Mouse (Mus musculus) embryonic facial prominence, embryonic 15.5 days (tissue): Measurements from ENCODE around the gene Dnajb4. TPM values are rescaled to one million over a fixed set of nuclear protein-coding genes. Genes with fewer than 3 reads are reported as not detected.
"Not testable (repeated sequence)": the region's sequence is repeated elsewhere in the genome, so short reads cannot be mapped to it uniquely, and the experiment has no call there.

ENCODE experiments used
- ATAC-seq: fragments of 200-750 bp; cut with Nextera tagmentation; 2 replicates; pipeline ENCODE4 v1.8.0; 2017; ENCODE audit warnings: low read depth, moderate TSS enrichment; ENCODE audit not compliant: insufficient number of reproducible peaks, low FRiP score, low TSS enrichment
- H3K27ac ChIP-seq: fragments of 300-500 bp; sonication (generic); replicated peaks from 2 replicates; pipeline ENCODE4 v1.5.1; 2015; ENCODE audit warnings: mild to moderate bottlenecking, inconsistent platforms
- H3K27me3 ChIP-seq: fragments of 300-500 bp; sonication (generic); 2 replicates; pipeline ENCODE4 v1.6.1; 2015; ENCODE audit warnings: inconsistent platforms
- H3K36me3 ChIP-seq: fragments of 300-500 bp; sonication (generic); 2 replicates; pipeline ENCODE4 v1.6.1; 2015; ENCODE audit warnings: mild to moderate bottlenecking, inconsistent platforms
- H3K4me1 ChIP-seq: fragments of 300-500 bp; sonication (generic); 2 replicates; pipeline ENCODE4 v1.6.1; 2015; ENCODE audit warnings: inconsistent platforms
- H3K4me2 ChIP-seq: fragments of 300-500 bp; sonication (generic); replicated peaks from 2 replicates; pipeline ENCODE4 v1.6.1; 2015; ENCODE audit warnings: mild to moderate bottlenecking, inconsistent platforms
- H3K4me3 ChIP-seq: fragments of 300-500 bp; sonication (generic); replicated peaks from 2 replicates; pipeline ENCODE4 v1.5.1; 2015; ENCODE audit warnings: mild to moderate bottlenecking, inconsistent platforms
- H3K9ac ChIP-seq: fragments of 300-500 bp; sonication (generic); 2 replicates; pipeline ENCODE4 v1.6.1; 2015; ENCODE audit warnings: inconsistent platforms
- H3K9me3 ChIP-seq: fragments of 300-500 bp; sonication (generic); replicated peaks from 2 replicates; pipeline ENCODE4 v1.6.1; 2016; ENCODE audit warnings: inconsistent platforms
- whole genome bisulfite sequencing: fragments of 180-500 bp; shearing (Covaris S2); methylation state at CpG from one replicate; pipeline ENCODE4 v1.1.7; 2015; 5-methylcytosine and 5-hydroxymethylcytosine counted together
- polyA plus RNA-seq: library from polyadenylated mRNA; unstranded; fragments of >200 nt; fragmentation: Nextera tagmentation; extraction: Ambion mirVana; gene quantifications from 2 replicates; pipeline ENCODE4 v1.2.1, GENCODE M21; 2015

Gene Dnajb4
- polyA plus RNA-seq, 1 experiment from 2014 or later: 34.2 TPM

DNA sequence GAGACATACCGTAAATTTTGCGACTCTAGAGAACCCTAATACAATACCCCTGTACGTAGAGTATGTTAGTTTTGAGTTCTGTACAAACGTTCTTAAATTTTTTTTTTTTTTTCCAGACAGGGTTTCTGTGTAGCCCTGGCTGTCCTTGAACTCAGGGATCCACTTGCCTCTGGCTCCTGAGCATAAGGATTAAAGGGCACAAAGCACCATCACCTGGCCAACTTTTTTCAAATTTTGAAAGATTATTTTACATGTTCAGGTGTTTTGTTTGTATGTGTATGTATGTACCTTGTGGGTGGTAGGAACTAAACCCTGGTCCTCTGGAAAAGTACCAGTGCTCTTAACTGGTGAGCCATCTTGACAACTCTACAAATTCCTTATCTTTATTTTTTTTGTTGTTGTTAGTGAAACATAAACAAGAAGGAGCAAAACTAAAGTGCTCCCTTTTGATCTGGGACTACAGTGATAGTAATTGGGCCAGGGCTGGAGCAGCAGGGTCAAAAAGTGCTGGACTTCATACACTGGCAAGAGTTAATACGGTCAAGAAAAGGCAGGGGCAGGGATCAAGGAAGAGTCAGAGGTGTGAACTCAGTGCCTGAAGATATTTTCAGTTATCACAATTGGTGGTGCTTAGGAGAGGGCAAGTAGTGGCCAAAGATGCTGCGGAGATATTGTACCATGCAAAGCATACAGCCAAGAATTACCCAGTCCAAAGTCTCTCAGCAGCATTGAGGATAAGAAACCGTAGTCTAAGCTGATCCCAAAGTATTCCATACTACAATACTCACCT is 1.8 kb downstream of the Dnajb4 start:
- H3K27ac ChIP-seq: no peak overlapping the region
- peaks cover 5% of the 10 kb centered on the region; the same call in 1 of the 2 replicates for H3K36me3 ChIP-seq
- no peak overlapping the region for H3K9ac ChIP-seq
- H3K4me1 ChIP-seq: peaks cover 26% of the 10 kb centered on the region
- no peak overlapping the region for H3K4me2 ChIP-seq
- WGBS: 91% methylated on average over 7 of the region's 7 CpGs
- H3K27me3 ChIP-seq: no peaks in the 10 kb centered on the region
- no peaks in the 10 kb centered on the region for H3K9me3 ChIP-seq
- ATAC-seq: no peak
- no peak overlapping the region for H3K4me3 ChIP-seq

DNA sequence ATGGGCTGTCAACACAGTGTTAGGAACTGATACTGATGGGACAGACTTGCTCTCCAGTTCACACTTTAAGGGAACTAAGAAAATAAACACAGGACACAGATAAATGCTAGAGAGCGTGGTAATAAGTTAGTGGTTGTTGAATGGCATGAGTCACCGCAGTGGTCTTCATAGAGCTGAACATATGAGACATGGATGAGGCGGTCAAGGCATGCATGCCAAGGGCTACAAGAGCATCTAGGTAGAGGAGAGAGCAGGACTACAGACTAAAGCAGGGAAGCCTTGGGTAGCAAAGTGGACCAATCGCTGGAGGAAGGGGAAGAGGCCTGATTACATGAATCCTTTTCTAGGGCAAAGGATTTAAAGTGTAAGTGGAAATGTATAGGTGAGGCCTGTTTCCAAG is 2.9 kb downstream of the Dnajb4 start:
- H3K27me3 ChIP-seq: no peaks in the 10 kb centered on the region
- H3K36me3 ChIP-seq: peaks cover 5% of the 10 kb centered on the region; the same call in 1 of the 2 replicates
- H3K9ac ChIP-seq: no peak overlapping the region
- H3K4me2 ChIP-seq: no peak overlapping the region
- ATAC-seq: no peak
- H3K27ac ChIP-seq: no peak overlapping the region
- WGBS: 98% methylated on average over 4 of the region's 4 CpGs
- no peaks in the 10 kb centered on the region for H3K9me3 ChIP-seq
- peaks cover 15% of the 10 kb centered on the region for H3K4me1 ChIP-seq
- H3K4me3 ChIP-seq: no peak overlapping the region

DNA sequence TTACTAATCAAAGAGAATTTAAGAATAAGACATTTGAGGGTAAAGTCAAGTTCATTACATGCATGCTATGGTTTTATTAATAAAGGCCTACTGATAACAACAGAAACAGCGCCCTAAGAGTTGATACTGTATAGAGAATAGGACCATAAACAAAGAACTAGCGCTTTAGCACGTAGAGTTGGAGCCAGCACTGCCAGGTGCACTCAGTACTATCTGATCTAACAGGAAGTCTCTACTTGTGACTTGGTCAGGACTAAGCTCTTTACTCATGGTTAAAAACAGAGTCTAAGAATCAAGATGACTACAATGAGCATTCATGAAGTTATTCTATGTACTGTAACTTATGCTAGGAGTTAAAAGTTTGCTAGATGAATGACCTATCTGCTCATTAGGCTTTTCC is 5.5 kb downstream of the Dnajb4 start:
- Histone ChIP-seq H3K9ac (no peak overlapping the region), H3K27me3 (no peaks in the 10 kb centered on the region), H3K4me2 (no peak overlapping the region), H3K36me3 (peaks cover 5% of the 10 kb centered on the region; the same call in 1 of the 2 replicates), H3K9me3 (no peaks in the 10 kb centered on the region), H3K27ac (no peak overlapping the region), H3K4me1 (peaks cover 8% of the 10 kb centered on the region), H3K4me3 (no peak overlapping the region)
- WGBS: 78% methylated on average over 3 of the region's 3 CpGs
- ATAC-seq: no peak

DNA sequence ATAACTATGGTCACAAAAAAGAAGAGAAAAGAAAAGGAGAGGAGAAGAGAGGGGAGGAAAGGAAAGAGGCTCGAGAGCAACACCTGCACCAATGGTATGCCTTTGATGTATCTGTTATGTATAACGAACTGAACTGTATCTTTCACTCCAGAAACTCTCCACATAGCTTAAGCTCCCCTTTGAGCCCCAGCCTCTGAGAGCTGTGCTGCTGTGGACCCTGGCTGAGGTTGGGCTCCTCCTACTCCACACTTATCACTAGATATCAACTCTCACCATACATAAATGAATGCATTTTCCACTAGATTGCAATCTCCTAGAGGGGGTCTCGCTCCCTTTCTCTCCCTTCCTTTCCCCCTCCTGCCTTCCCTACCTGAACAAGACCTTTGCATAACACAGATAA is 6.1 kb downstream of the Dnajb4 start:
- Histone ChIP-seq H3K36me3 (peaks cover 5% of the 10 kb centered on the region; the same call in 1 of the 2 replicates), H3K4me1 (peaks cover 5% of the 10 kb centered on the region), H3K9me3 (no peaks in the 10 kb centered on the region), H3K4me2 (no peak overlapping the region), H3K9ac (no peak overlapping the region), H3K27ac (no peak overlapping the region), H3K27me3 (no peaks in the 10 kb centered on the region), H3K4me3 (no peak overlapping the region)
- 46% methylated on average over 3 of the region's 3 CpGs for WGBS
- no peak for ATAC-seq

DNA sequence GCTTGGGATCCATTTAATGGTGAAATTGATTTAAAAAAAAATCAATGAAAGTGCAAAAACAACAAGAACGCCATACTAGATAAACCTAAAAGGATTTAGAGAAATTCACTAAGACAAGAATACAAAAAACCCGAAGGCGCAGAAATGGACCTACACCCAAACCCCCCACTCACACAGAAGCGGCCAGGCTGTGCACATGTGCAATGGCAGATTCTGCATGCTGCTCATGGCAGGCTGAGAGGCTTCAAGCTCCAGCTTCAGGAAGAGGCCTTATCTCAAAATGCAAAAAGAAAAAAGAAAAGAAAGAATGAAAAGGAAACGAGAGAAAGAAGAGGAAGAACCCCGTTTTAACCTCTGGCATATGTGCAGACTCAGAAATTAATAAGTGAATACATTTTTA is 6.7 kb downstream of the Dnajb4 start:
- 88% methylated on average over 6 of the region's 6 CpGs for WGBS
- Histone ChIP-seq H3K27me3 (no peaks in the 10 kb centered on the region), H3K27ac (no peak overlapping the region), H3K4me3 (no peak overlapping the region), H3K36me3 (peaks cover 5% of the 10 kb centered on the region; the same call in 1 of the 2 replicates), H3K4me2 (no peak overlapping the region), H3K9ac (no peak overlapping the region), H3K4me1 (peaks cover under 1% of the 10 kb centered on the region), H3K9me3 (no peaks in the 10 kb centered on the region)
- ATAC-seq: no peak

DNA sequence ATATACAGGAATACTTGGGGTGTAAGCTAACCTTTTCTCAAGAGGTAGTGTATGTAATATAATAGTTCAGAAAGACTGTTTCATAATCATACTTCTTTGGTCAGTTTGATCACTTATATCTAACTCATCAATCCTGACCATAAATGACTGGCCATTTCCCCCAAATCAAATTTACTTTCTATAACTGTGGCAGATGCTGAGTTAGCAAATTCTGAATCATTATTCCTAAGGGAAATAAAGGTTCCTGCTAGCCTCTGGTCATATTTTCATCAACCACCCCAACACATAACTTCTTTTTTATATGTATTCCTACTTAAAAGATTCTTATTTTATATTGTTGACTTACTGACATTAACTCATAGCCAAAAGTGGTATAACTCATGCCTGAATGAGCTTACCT is 7.2 kb downstream of the Dnajb4 start:
- H3K36me3 ChIP-seq: peaks cover 5% of the 10 kb centered on the region; the same call in 1 of the 2 replicates
- no peak overlapping the region for H3K4me3 ChIP-seq
- no peaks in the 10 kb centered on the region for H3K9me3 ChIP-seq
- no peaks in the 10 kb centered on the region for H3K4me1 ChIP-seq
- no peak for ATAC-seq
- no peaks in the 10 kb centered on the region for H3K27me3 ChIP-seq
- no peak overlapping the region for H3K9ac ChIP-seq
- no peak overlapping the region for H3K27ac ChIP-seq
- no peak overlapping the region for H3K4me2 ChIP-seq

DNA sequence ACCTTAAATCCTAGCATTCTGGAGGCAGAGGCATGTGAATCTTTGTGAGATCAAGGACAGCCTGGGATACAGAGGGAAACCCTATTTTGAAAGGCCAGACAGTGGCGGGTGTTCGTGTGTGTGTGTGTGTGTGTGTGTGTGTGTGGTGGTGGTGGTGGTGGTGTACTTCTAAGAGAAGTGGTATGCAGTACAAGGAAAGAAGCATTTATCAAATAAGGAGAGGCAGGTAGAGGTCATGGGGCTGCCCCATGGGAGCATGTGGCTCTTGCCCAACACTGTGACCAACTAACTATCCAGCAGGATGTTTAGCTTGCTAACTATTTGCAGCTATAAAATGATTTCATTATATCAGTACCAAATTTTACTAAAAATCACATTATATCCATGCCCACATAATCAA is 8.5 kb downstream of the Dnajb4 start:
- H3K4me1 ChIP-seq: no peaks in the 10 kb centered on the region
- ATAC-seq: no peak
- no peaks in the 10 kb centered on the region for H3K27me3 ChIP-seq
- H3K27ac ChIP-seq: no peak overlapping the region
- H3K4me3 ChIP-seq: no peak overlapping the region
- H3K36me3 ChIP-seq: no peaks in the 10 kb centered on the region
- no peaks in the 10 kb centered on the region for H3K9me3 ChIP-seq
- WGBS: 77% methylated on average over 2 of the region's 2 CpGs
- no peak overlapping the region for H3K4me2 ChIP-seq
- H3K9ac ChIP-seq: no peak overlapping the region

DNA sequence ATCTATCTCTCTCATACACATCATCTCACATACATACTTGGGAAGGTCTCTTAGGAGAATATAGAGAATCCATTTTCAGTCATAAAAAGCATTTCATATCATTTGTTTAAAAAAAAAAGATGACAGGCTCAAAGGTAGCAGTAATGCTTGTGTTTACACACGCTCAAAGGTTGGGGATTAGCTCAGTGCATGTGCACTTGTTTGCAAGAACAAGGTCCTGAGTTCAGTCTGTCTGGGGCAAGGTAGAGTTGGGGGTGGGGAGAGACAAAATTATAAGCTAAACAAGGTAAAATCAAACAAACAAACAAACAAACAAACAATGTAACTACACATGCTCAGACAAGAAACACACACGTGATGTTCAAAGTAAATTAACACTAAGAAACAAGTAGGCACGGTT is 8.9 kb downstream of the Dnajb4 start:
- H3K27ac ChIP-seq: no peak overlapping the region
- H3K27me3 ChIP-seq: no peaks in the 10 kb centered on the region
- no peak for ATAC-seq
- 86% methylated on average over 3 of the region's 3 CpGs for WGBS
- no peak overlapping the region for H3K4me3 ChIP-seq
- no peak overlapping the region for H3K9ac ChIP-seq
- no peaks in the 10 kb centered on the region for H3K36me3 ChIP-seq
- H3K9me3 ChIP-seq: no peaks in the 10 kb centered on the region
- H3K4me2 ChIP-seq: no peak overlapping the region
- no peaks in the 10 kb centered on the region for H3K4me1 ChIP-seq

DNA sequence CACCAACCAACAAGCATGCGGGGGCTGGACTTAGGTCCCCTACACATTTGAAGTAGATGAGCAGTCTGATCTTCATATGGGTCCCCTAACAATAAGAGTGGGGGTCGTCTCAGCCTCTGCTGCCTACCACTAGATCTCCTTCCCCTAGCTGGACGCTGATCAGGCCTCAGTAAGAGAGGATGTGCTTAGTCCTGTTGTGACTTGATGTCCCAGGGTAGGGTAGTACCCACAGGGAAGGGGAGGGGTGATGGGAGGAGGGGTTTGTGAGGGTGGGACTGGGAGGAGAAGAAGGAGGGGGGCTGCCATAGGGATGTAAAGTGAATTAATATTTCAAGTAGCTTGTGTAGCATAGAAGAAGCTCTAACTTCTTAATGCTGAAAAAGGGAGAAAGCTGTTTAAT is 11.0 kb downstream of the Dnajb4 start:
- 55% methylated on average over 3 of the region's 3 CpGs for WGBS
- no peak overlapping the region for H3K4me3 ChIP-seq
- no peaks in the 10 kb centered on the region for H3K27me3 ChIP-seq
- no peak for ATAC-seq
- H3K27ac ChIP-seq: no peak overlapping the region
- H3K36me3 ChIP-seq: no peaks in the 10 kb centered on the region
- H3K4me1 ChIP-seq: no peaks in the 10 kb centered on the region
- no peak overlapping the region for H3K4me2 ChIP-seq
- H3K9me3 ChIP-seq: no peaks in the 10 kb centered on the region
- no peak overlapping the region for H3K9ac ChIP-seq

DNA sequence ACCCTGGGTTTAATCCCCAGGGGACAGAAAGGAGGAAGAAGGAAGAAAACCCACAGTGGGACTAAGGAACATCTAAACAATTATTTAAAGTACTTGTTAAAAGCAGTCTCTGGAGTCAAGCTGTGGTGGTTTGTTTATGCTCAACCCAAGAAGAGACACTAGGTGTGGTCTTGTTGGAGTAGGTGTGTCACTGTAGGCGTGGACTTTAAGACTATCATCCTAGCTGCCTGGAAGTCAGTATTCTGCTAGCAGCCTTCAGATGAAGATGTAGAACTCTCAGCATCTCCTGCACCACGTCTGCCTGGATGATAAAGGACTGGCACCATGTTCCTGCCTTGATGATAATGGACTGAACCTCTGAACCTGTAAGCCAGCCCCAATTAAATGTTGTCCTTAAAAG is 12.9 kb downstream of the Dnajb4 start:
- not testable (repeated sequence) for H3K9ac ChIP-seq, H3K27ac ChIP-seq, H3K27me3 ChIP-seq, H3K9me3 ChIP-seq, H3K4me1 ChIP-seq, ATAC-seq, H3K36me3 ChIP-seq, H3K4me2 ChIP-seq, H3K4me3 ChIP-seq
- WGBS: 45% methylated on average over 2 of the region's 2 CpGs

DNA sequence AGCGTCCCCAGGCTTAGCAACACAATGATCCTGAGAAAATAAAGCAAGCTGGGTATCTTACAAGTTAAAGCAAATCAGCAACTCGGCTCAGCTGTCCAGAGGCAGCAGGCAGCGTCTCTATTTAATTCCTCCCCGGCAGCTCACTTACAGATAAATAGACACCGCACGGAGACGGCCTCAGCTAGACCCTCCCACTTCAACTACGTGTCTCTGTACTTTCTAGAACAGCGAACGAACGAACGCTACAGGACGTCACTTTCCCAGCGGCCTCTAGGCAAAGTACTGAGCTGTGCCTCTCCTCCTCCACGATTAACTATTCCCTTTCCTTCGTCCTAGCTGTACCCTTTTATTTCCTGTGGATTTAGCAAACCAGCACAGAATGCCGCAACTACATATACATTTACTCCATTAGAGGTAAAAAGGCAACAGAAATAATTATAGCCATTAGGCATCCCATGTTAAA is 16.4 kb downstream of the Dnajb4 start:
- H3K27ac ChIP-seq: peak overlapping the region; percentile 92

DNA sequence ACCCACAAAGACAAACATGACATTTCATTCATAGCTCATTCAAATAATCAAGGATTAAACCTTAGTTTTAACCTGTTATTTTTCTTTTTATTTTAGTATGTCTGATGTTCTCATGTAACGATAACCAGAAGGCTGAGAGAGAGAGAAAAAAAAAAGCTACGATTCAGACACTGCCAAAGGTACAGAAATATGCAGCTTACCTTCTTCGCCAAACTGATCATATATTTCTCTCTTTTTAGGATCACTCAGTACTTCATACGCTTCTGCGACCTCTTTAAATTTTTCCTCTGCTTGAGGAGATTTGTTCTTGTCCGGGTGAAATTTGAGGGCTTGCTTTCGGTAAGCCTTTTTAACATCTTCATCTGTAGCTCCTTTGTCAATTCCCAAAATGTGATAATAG is 16.9 kb downstream of the Dnajb4 start:
- no peaks in the 10 kb centered on the region for H3K36me3 ChIP-seq
- H3K4me2 ChIP-seq: peak overlapping the region; percentile 56
- H3K4me3 ChIP-seq: peak overlapping the region; percentile 54
- peak overlapping the region; percentile 92 for H3K27ac ChIP-seq
- peak overlapping the region; percentile 39 for H3K9ac ChIP-seq
- ATAC-seq: no peak
- H3K4me1 ChIP-seq: peaks cover 9% of the 10 kb centered on the region
- H3K27me3 ChIP-seq: no peaks in the 10 kb centered on the region
- no peaks in the 10 kb centered on the region for H3K9me3 ChIP-seq
- WGBS: under 1% methylated on average over 7 of the region's 7 CpGs

More for the DNA sequence above, 16.4 kb downstream of the Dnajb4 start:
- peak overlapping the region; percentile 39 for H3K9ac ChIP-seq
- WGBS: under 1% methylated on average over 17 of the region's 17 CpGs
- peak; percentile 97 for ATAC-seq
- H3K4me3 ChIP-seq: peak overlapping the region; percentile 54
- H3K27me3 ChIP-seq: no peaks in the 10 kb centered on the region
- no peaks in the 10 kb centered on the region for H3K9me3 ChIP-seq
- H3K4me2 ChIP-seq: peak overlapping the region; percentile 56
- no peaks in the 10 kb centered on the region for H3K36me3 ChIP-seq
- H3K4me1 ChIP-seq: peaks cover 9% of the 10 kb centered on the region
